Mouse (Mus musculus): Measurements from ENCODE around the gene Prr18. TPM values are rescaled to one million over a fixed set of nuclear protein-coding genes. Genes with fewer than 3 reads are reported as not detected.

The Prr18 gene
- polyA plus RNA-seq, 1 experiment from 2014 or later = 20.6 TPM

GRCm38 (mm10) chr17:8370634-8371229, 33.5 kb downstream of the Prr18 start:
- no peak overlapping the region for H3K4me3 ChIP-seq (ENCODE audit: low read depth, low read length)
- peak overlapping the region; percentile 93 for H3K27ac ChIP-seq (ENCODE audit: low read depth, low read length)
- no peak overlapping the region for H3K4me2 ChIP-seq (ENCODE audit: low read depth, low read length)
- no peak for ATAC-seq (ENCODE audit: low read depth)
- H3K27me3 ChIP-seq (ENCODE audit: control insufficient read depth, insufficient read depth, low read length) = no peaks in the 10 kb centered on the region
- H3K9ac ChIP-seq (replicated peaks; ENCODE audit: low read depth, low read length) = no peak overlapping the region; the same call in 1 of the 2 replicates
- no peaks in the 10 kb centered on the region for H3K36me3 ChIP-seq (ENCODE audit: control insufficient read depth, insufficient read depth, low read length)
- no peaks in the 10 kb centered on the region for H3K9me3 ChIP-seq (ENCODE audit: control insufficient read depth, low read length)
- peaks cover 42% of the 10 kb centered on the region for H3K4me1 ChIP-seq (ENCODE audit: control insufficient read depth, insufficient read depth, low read length)
- 18% methylated on average over 13 of the region's 13 CpGs for WGBS

GRCm38 (mm10) chr17:8371834-8372233, 34.6 kb downstream of the Prr18 start:
- WGBS = 0% methylated on average over 7 of the region's 7 CpGs

GRCm38 (mm10) chr17:8372286-8373046, 35.2 kb downstream of the Prr18 start:
- Histone ChIP-seq H3K27ac (ENCODE audit: low read depth, low read length) (peak overlapping the region; percentile 93), H3K4me3 (ENCODE audit: low read depth, low read length) (peak overlapping the region; percentile 29), H3K4me1 (ENCODE audit: control insufficient read depth, insufficient read depth, low read length) (peaks cover 34% of the 10 kb centered on the region), H3K36me3 (ENCODE audit: control insufficient read depth, insufficient read depth, low read length) (no peaks in the 10 kb centered on the region), H3K9me3 (ENCODE audit: control insufficient read depth, low read length) (no peaks in the 10 kb centered on the region), H3K9ac (replicated peaks; ENCODE audit: low read depth, low read length) (peak overlapping the region; percentile 62), H3K27me3 (ENCODE audit: control insufficient read depth, insufficient read depth, low read length) (no peaks in the 10 kb centered on the region), H3K4me2 (ENCODE audit: low read depth, low read length) (peak overlapping the region; percentile 66)
- peak; percentile 19 for ATAC-seq (ENCODE audit: low read depth)
- WGBS = under 1% methylated on average over 18 of the region's 18 CpGs

More at GRCm38 (mm10) chr17:8371834-8372233, 34.6 kb downstream of the Prr18 start:
- peak; percentile 81 for ATAC-seq (ENCODE audit: low read depth)
- Histone ChIP-seq H3K4me1 (ENCODE audit: control insufficient read depth, insufficient read depth, low read length) (peaks cover 40% of the 10 kb centered on the region), H3K36me3 (ENCODE audit: control insufficient read depth, insufficient read depth, low read length) (no peaks in the 10 kb centered on the region), H3K9me3 (ENCODE audit: control insufficient read depth, low read length) (no peaks in the 10 kb centered on the region), H3K27me3 (ENCODE audit: control insufficient read depth, insufficient read depth, low read length) (no peaks in the 10 kb centered on the region), H3K4me2 (ENCODE audit: low read depth, low read length) (peak overlapping the region; percentile 66), H3K27ac (ENCODE audit: low read depth, low read length) (peak overlapping the region; percentile 93), H3K4me3 (ENCODE audit: low read depth, low read length) (peak overlapping the region; percentile 29), H3K9ac (replicated peaks; ENCODE audit: low read depth, low read length) (peak overlapping the region; percentile 62)

- no peaks in the 10 kb centered on the region for H3K9me3 ChIP-seq (ENCODE audit: control insufficient read depth, low read length)
- H3K4me2 ChIP-seq (ENCODE audit: low read depth, low read length) = no peak overlapping the region
- H3K36me3 ChIP-seq (ENCODE audit: control insufficient read depth, insufficient read depth, low read length) = no peaks in the 10 kb centered on the region
- no peak overlapping the region for H3K27ac ChIP-seq (ENCODE audit: low read depth, low read length)
- H3K4me3 ChIP-seq (ENCODE audit: low read depth, low read length) = no peak overlapping the region
- no peak for ATAC-seq (ENCODE audit: low read depth)
- 61% methylated on average over 5 of the region's 5 CpGs for WGBS
- H3K27me3 ChIP-seq (ENCODE audit: control insufficient read depth, insufficient read depth, low read length) = no peaks in the 10 kb centered on the region
- H3K4me1 ChIP-seq (ENCODE audit: control insufficient read depth, insufficient read depth, low read length) = peaks cover 9% of the 10 kb centered on the region; the same call in 1 of the 2 replicates
- no peak overlapping the region for H3K9ac ChIP-seq (replicated peaks; ENCODE audit: low read depth, low read length)
These were observed 40.0 kb downstream of the Prr18 start for GRCm38 (mm10) chr17:8377298-8377697.

GRCm38 (mm10) chr17:8385441-8385840, 48.2 kb downstream of the Prr18 start:
- H3K9me3 ChIP-seq (ENCODE audit: control insufficient read depth, low read length) = no peaks in the 10 kb centered on the region
- H3K27me3 ChIP-seq (ENCODE audit: control insufficient read depth, insufficient read depth, low read length) = peaks cover 6% of the 10 kb centered on the region; the same call in 1 of the 2 replicates
- peaks cover 6% of the 10 kb centered on the region for H3K4me1 ChIP-seq (ENCODE audit: control insufficient read depth, insufficient read depth, low read length)
- 88% methylated on average over 2 of the region's 2 CpGs for WGBS
- no peak overlapping the region for H3K9ac ChIP-seq (replicated peaks; ENCODE audit: low read depth, low read length)
- no peak for ATAC-seq (ENCODE audit: low read depth)
- H3K27ac ChIP-seq (ENCODE audit: low read depth, low read length) = no peak overlapping the region
- H3K4me3 ChIP-seq (ENCODE audit: low read depth, low read length) = no peak overlapping the region
- H3K36me3 ChIP-seq (ENCODE audit: control insufficient read depth, insufficient read depth, low read length) = no peaks in the 10 kb centered on the region
- no peak overlapping the region for H3K4me2 ChIP-seq (ENCODE audit: low read depth, low read length)

GRCm38 (mm10) chr17:8388463-8388862, 51.2 kb downstream of the Prr18 start:
- Histone ChIP-seq H3K4me1 (ENCODE audit: control insufficient read depth, insufficient read depth, low read length) (peaks cover 6% of the 10 kb centered on the region), H3K36me3 (ENCODE audit: control insufficient read depth, insufficient read depth, low read length) (no peaks in the 10 kb centered on the region), H3K27me3 (ENCODE audit: control insufficient read depth, insufficient read depth, low read length) (peaks cover 11% of the 10 kb centered on the region; the same call in 1 of the 2 replicates), H3K4me2 (ENCODE audit: low read depth, low read length) (peak overlapping the region; percentile 50), H3K27ac (ENCODE audit: low read depth, low read length) (no peak overlapping the region), H3K9me3 (ENCODE audit: control insufficient read depth, low read length) (no peaks in the 10 kb centered on the region), H3K9ac (replicated peaks; ENCODE audit: low read depth, low read length) (peak overlapping the region; percentile 43; the same call in 1 of the 2 replicates), H3K4me3 (ENCODE audit: low read depth, low read length) (peak overlapping the region; percentile 27)
- ATAC-seq (ENCODE audit: low read depth) = peak; percentile 49; the same call in 1 of the 2 replicates
- WGBS = under 1% methylated on average over 13 of the region's 13 CpGs

- under 1% methylated on average over 28 of the region's 28 CpGs for WGBS
- peak; percentile 49; the same call in 1 of the 2 replicates for ATAC-seq (ENCODE audit: low read depth)
- H3K27ac ChIP-seq (ENCODE audit: low read depth, low read length) = no peak overlapping the region
These were observed 51.9 kb downstream of the Prr18 start for GRCm38 (mm10) chr17:8388990-8389789.

GRCm38 (mm10) chr17:8389790-8390095, 52.5 kb downstream of the Prr18 start:
- no peaks in the 10 kb centered on the region for H3K36me3 ChIP-seq (ENCODE audit: control insufficient read depth, insufficient read depth, low read length)
- no peak overlapping the region; the same call in 1 of the 2 replicates for H3K4me3 ChIP-seq (ENCODE audit: low read depth, low read length)
- H3K4me2 ChIP-seq (ENCODE audit: low read depth, low read length) = peak overlapping the region; percentile 50
- ATAC-seq (ENCODE audit: low read depth) = no peak
- 4% methylated on average over 10 of the region's 10 CpGs for WGBS
- no peaks in the 10 kb centered on the region for H3K9me3 ChIP-seq (ENCODE audit: control insufficient read depth, low read length)
- H3K9ac ChIP-seq (replicated peaks; ENCODE audit: low read depth, low read length) = no peak overlapping the region
- no peak overlapping the region for H3K27ac ChIP-seq (ENCODE audit: low read depth, low read length)
- H3K27me3 ChIP-seq (ENCODE audit: control insufficient read depth, insufficient read depth, low read length) = peaks cover 11% of the 10 kb centered on the region; the same call in 1 of the 2 replicates
- H3K4me1 ChIP-seq (ENCODE audit: control insufficient read depth, insufficient read depth, low read length) = peaks cover 6% of the 10 kb centered on the region

More at GRCm38 (mm10) chr17:8388990-8389789, 51.9 kb downstream of the Prr18 start:
- no peaks in the 10 kb centered on the region for H3K9me3 ChIP-seq (ENCODE audit: control insufficient read depth, low read length)
- H3K27me3 ChIP-seq (ENCODE audit: control insufficient read depth, insufficient read depth, low read length) = peaks cover 11% of the 10 kb centered on the region; the same call in 1 of the 2 replicates
- H3K4me1 ChIP-seq (ENCODE audit: control insufficient read depth, insufficient read depth, low read length) = peaks cover 6% of the 10 kb centered on the region
- H3K36me3 ChIP-seq (ENCODE audit: control insufficient read depth, insufficient read depth, low read length) = no peaks in the 10 kb centered on the region
- H3K4me2 ChIP-seq (ENCODE audit: low read depth, low read length) = peak overlapping the region; percentile 50
- H3K9ac ChIP-seq (replicated peaks; ENCODE audit: low read depth, low read length) = peak overlapping the region; percentile 43
- peak overlapping the region; percentile 27 for H3K4me3 ChIP-seq (ENCODE audit: low read depth, low read length)

All from neural tube, embryonic 14.5 days (tissue).